27 mouse cellular contexts compared by ENCODE assay signal in the genomic region with DNA sequence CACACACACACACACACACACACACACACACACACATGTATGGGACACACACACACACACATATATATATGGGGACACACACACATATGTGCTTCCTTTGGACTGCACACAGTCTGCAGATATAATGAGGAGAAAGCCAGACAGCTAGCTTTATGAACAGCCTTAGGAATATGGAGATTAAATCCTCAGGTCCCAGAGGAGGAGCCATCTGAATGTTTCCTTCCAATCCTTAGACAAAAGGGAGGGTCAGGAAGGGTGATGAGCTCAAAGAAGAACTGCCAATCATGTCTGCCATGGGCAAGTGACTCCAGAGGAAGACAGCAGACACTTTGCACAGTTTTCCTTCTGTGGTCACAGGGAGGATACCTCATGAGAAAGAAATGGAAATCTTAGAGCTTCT.
DNase-seq lines count a peak whose midpoint lies in the region; ATAC-seq and TF ChIP-seq lines count a peak whose summit lies in the region.
"Had no signal": no experiment of that assay in that cellular context is flagged by ENCODE, and none has a peak within 500 bp of the region (broad histone marks: within the 10 kb centered on the region; RNA-seq: fewer than 3 reads in every experiment).

No protein-coding gene starts in this region.

- H3K4me1 ChIP-seq in hindbrain, embryonic 10.5 days (replicated peaks): peaks cover 21% of the 10 kb centered on the region
- H3K4me1 ChIP-seq in hindbrain, embryonic 14.5 days (replicated peaks; ENCODE audit: control insufficient read depth, insufficient read depth, low read length): no peaks in the 10 kb centered on the region
- H3K4me1 ChIP-seq in midbrain, embryonic 12.5 days: peaks cover 4% of the 10 kb centered on the region; the same call in 1 of the 2 replicates
- no peaks in the 10 kb centered on the region for H3K4me1 ChIP-seq in midbrain, postnatal 0 days (ENCODE audit: insufficient read depth, low read length)
- H3K4me1 ChIP-seq in embryonic fibroblast, embryonic 13.5 days (ENCODE audit: control insufficient read depth, insufficient read depth, low read length): no peaks in the 10 kb centered on the region
- no peaks in the 10 kb centered on the region for H3K4me1 ChIP-seq in midbrain, embryonic 14.5 days (ENCODE audit: control insufficient read depth, insufficient read depth, low read length)
- H3K4me1 ChIP-seq: embryonic facial prominence, embryonic 13.5 days; forebrain, embryonic 13.5 days; heart, embryonic 12.5 days; kidney, embryonic 15.5 days; liver, embryonic 12.5 days; stomach, embryonic 15.5 days had no signal

- no peak for TF ChIP-seq POLR2A in embryonic fibroblast, embryonic 13.5 days (IDR thresholded peaks at IDR 0.05; ENCODE audit: low read depth, low read length)

- H3K27ac ChIP-seq in hindbrain, embryonic 10.5 days: no peak overlapping the region
- no peak overlapping the region for H3K27ac ChIP-seq in hindbrain, embryonic 14.5 days
- H3K27ac ChIP-seq in midbrain, embryonic 12.5 days (replicated peaks): no peak overlapping the region
- no peak overlapping the region for H3K27ac ChIP-seq in midbrain, postnatal 0 days (ENCODE audit: low read depth, low read length)
- peak overlapping the region; percentile 43; the same call in 1 of the 2 replicates for H3K27ac ChIP-seq in embryonic fibroblast, embryonic 13.5 days (ENCODE audit: insufficient read depth, low read length)
- no peak overlapping the region for H3K27ac ChIP-seq in midbrain, embryonic 14.5 days (replicated peaks; ENCODE audit: low read depth, low read length)
- H3K27ac ChIP-seq: embryonic facial prominence, embryonic 13.5 days; forebrain, embryonic 13.5 days; gastrocnemius, adult 2 months; kidney, embryonic 15.5 days; liver, embryonic 12.5 days; stomach, embryonic 15.5 days had no signal

- no peak overlapping the region for H3K9ac ChIP-seq in hindbrain, embryonic 14.5 days
- H3K9ac ChIP-seq in midbrain, embryonic 12.5 days (replicated peaks): no peak overlapping the region
- no peak overlapping the region for H3K9ac ChIP-seq in midbrain, postnatal 0 days (replicated peaks; ENCODE audit: low read length, poor library complexity, severe bottlenecking)
- H3K9ac ChIP-seq in midbrain, embryonic 14.5 days (replicated peaks; ENCODE audit: low read length): no peak overlapping the region
- H3K9ac ChIP-seq: embryonic facial prominence, embryonic 13.5 days; forebrain, embryonic 13.5 days; heart, embryonic 12.5 days; kidney, embryonic 15.5 days; liver, embryonic 12.5 days; liver, postnatal 0 days; stomach, embryonic 15.5 days had no signal

- H3K4me2 ChIP-seq in hindbrain, embryonic 14.5 days (replicated peaks): no peak overlapping the region
- no peak overlapping the region for H3K4me2 ChIP-seq in midbrain, embryonic 12.5 days (replicated peaks)
- no peak overlapping the region for H3K4me2 ChIP-seq in midbrain, postnatal 0 days (ENCODE audit: low read depth, low read length, poor library complexity, severe bottlenecking)
- no peak overlapping the region for H3K4me2 ChIP-seq in midbrain, embryonic 14.5 days (ENCODE audit: low read length)
- H3K4me2 ChIP-seq: embryonic facial prominence, embryonic 13.5 days; forebrain, embryonic 13.5 days; heart, embryonic 12.5 days; kidney, embryonic 15.5 days; liver, embryonic 12.5 days; stomach, embryonic 15.5 days had no signal

- no peak for ATAC-seq in hindbrain, embryonic 14.5 days (ENCODE audit: low FRiP score)
- ATAC-seq in midbrain, embryonic 12.5 days (ENCODE audit: low FRiP score, low read depth): peak; percentile 73
- ATAC-seq in midbrain, postnatal 0 days (ENCODE audit: low FRiP score): no peak
- no peak for ATAC-seq in midbrain, embryonic 14.5 days (ENCODE audit: low FRiP score, low TSS enrichment)
- ATAC-seq: CD4-positive, CD25-positive, alpha-beta regulatory T cell, adult 4 months; forebrain, embryonic 13.5 days; liver, embryonic 12.5 days; liver, postnatal 0 days had no signal

- TF ChIP-seq CTCF in midbrain, postnatal 0 days (IDR thresholded peaks at IDR 0.05): no peak
- no peak for TF ChIP-seq CTCF in embryonic fibroblast, embryonic 13.5 days (IDR thresholded peaks at IDR 0.05; ENCODE audit: borderline replicate concordance, insufficient read depth, low read length)

- H3K36me3 ChIP-seq in hindbrain, embryonic 10.5 days: no peaks in the 10 kb centered on the region
- no peaks in the 10 kb centered on the region for H3K36me3 ChIP-seq in hindbrain, embryonic 14.5 days (replicated peaks; ENCODE audit: control insufficient read depth, insufficient read depth)
- no peaks in the 10 kb centered on the region for H3K36me3 ChIP-seq in midbrain, embryonic 12.5 days
- no peaks in the 10 kb centered on the region for H3K36me3 ChIP-seq in midbrain, postnatal 0 days (ENCODE audit: insufficient read depth, low read length)
- no peaks in the 10 kb centered on the region for H3K36me3 ChIP-seq in midbrain, embryonic 14.5 days (ENCODE audit: control insufficient read depth, insufficient read depth, low read length)
- H3K36me3 ChIP-seq: embryonic facial prominence, embryonic 13.5 days; heart, embryonic 12.5 days; kidney, embryonic 15.5 days; liver, embryonic 12.5 days; stomach, embryonic 15.5 days had no signal

- H3K27me3 ChIP-seq in hindbrain, embryonic 10.5 days (ENCODE audit: insufficient read depth, poor library complexity, severe bottlenecking): no peaks in the 10 kb centered on the region
- no peaks in the 10 kb centered on the region for H3K27me3 ChIP-seq in hindbrain, embryonic 14.5 days (ENCODE audit: control insufficient read depth, insufficient read depth, low read length)
- H3K27me3 ChIP-seq in midbrain, embryonic 12.5 days: no peaks in the 10 kb centered on the region
- H3K27me3 ChIP-seq in midbrain, postnatal 0 days (ENCODE audit: insufficient read depth, low read length): no peaks in the 10 kb centered on the region
- H3K27me3 ChIP-seq in midbrain, embryonic 14.5 days (ENCODE audit: control insufficient read depth, insufficient read depth, low read length): no peaks in the 10 kb centered on the region
- H3K27me3 ChIP-seq: embryonic facial prominence, embryonic 13.5 days; forebrain, embryonic 13.5 days; heart, embryonic 12.5 days; kidney, embryonic 15.5 days; liver, embryonic 12.5 days; stomach, embryonic 15.5 days had no signal

- peak; percentile 43 for DNase-seq in hindbrain, embryonic 10.5 days (ENCODE audit: low spot score)
- no peak for DNase-seq in hindbrain, embryonic 14.5 days (ENCODE audit: low spot score)
- DNase-seq in midbrain, postnatal 0 days (ENCODE audit: low spot score): no peak
- peak; percentile 48 for DNase-seq in midbrain, embryonic 14.5 days
- no peak for DNase-seq in thymus, postnatal 36 days
- DNase-seq: adrenal gland, postnatal 25 days; cerebellum, adult 18-20 months; cerebellum, postnatal 10 days; gastrocnemius, adult 2 months; gastrocnemius, postnatal 36 days; kidney, adult 18-20 months; kidney, postnatal 25 days; left cerebral cortex, postnatal 4 days; liver, postnatal 0 days; lung, postnatal 36 days; right cerebral cortex, postnatal 25 days; thymus, postnatal 25 days had no signal

- no peaks in the 10 kb centered on the region for H3K9me3 ChIP-seq in hindbrain, embryonic 10.5 days
- no peaks in the 10 kb centered on the region for H3K9me3 ChIP-seq in hindbrain, embryonic 14.5 days (ENCODE audit: control insufficient read depth, low read length)
- H3K9me3 ChIP-seq in midbrain, embryonic 12.5 days: no peaks in the 10 kb centered on the region
- no peaks in the 10 kb centered on the region for H3K9me3 ChIP-seq in midbrain, postnatal 0 days (ENCODE audit: low read length)
- H3K9me3 ChIP-seq in midbrain, embryonic 14.5 days (ENCODE audit: control insufficient read depth, low read length): no peaks in the 10 kb centered on the region
- H3K9me3 ChIP-seq: embryonic facial prominence, embryonic 13.5 days; forebrain, embryonic 13.5 days; kidney, embryonic 15.5 days; liver, embryonic 12.5 days; stomach, embryonic 15.5 days had no signal

- H3K4me3 ChIP-seq in hindbrain, embryonic 10.5 days: no peak overlapping the region
- no peak overlapping the region for H3K4me3 ChIP-seq in hindbrain, embryonic 14.5 days (replicated peaks; ENCODE audit: low read length)
- H3K4me3 ChIP-seq in midbrain, embryonic 12.5 days: no peak overlapping the region
- H3K4me3 ChIP-seq in midbrain, postnatal 0 days (ENCODE audit: low read depth, low read length): no peak overlapping the region
- H3K4me3 ChIP-seq in embryonic fibroblast, embryonic 13.5 days (ENCODE audit: insufficient read depth, low read length): no peak overlapping the region
- no peak overlapping the region for H3K4me3 ChIP-seq in midbrain, embryonic 14.5 days (replicated peaks; ENCODE audit: low read depth, low read length)
- H3K4me3 ChIP-seq: embryonic facial prominence, embryonic 13.5 days; erythroblast, embryonic 14.5 days; forebrain, embryonic 13.5 days; gastrocnemius, adult 2 months; heart, embryonic 12.5 days; kidney, embryonic 15.5 days; liver, embryonic 12.5 days; stomach, embryonic 15.5 days had no signal

Comparison
In these comparisons a context has a peak if more than half of its experiments do, and no peak if none do; other contexts are left out.
1. DNase-seq: peak in hindbrain, embryonic 10.5 days (single experiment) and midbrain, embryonic 14.5 days (single experiment); none in hindbrain, embryonic 14.5 days (single experiment), midbrain, postnatal 0 days (single experiment) and thymus, postnatal 36 days (0 of 2).